Mouse (Mus musculus) left cerebral cortex, adult 2 months (tissue): Measurements from ENCODE around the gene Arpp21. TPM values are rescaled to one million over a fixed set of nuclear protein-coding genes. Genes with fewer than 3 reads are reported as not detected.
A peak's percentile ranks its signal among the peaks of the same experiment; 100 is the strongest.

ENCODE experiments used
- DNase-seq, 2 experiments: peaks; one replicate each; pipeline ENCODE4 v3.0.0; 2021 to 2022; ENCODE audit warnings: low spot score in 2 of 2, mixed read lengths in 1 of 2; ENCODE audit errors: extremely low spot score in 1 of 2
- H3K27ac ChIP-seq: fragments of 200-600 bp; 2 replicates; pipeline ENCODE4 v1.8.1; 2022
- H3K4me3 ChIP-seq: fragments of 200-600 bp; 2 replicates; pipeline ENCODE4 v1.8.1; 2022
- CTCF ChIP-seq: fragments of 200-600 bp; IDR thresholded peaks from 2 replicates; pipeline ENCODE4 v1.8.1; 2022; ENCODE audit warnings: antibody characterized with exemption, mild to moderate bottlenecking, moderate library complexity
- intact Hi-C: fragments of 180-260 bp; cut with DNase I; formaldehyde crosslinking; loops from one replicate; pipeline ENCODE4 v1.15.1; 2025
- total RNA-seq, 2 experiments: library from RNA; stranded (reverse); gene quantifications; 2 replicates each; pipeline ENCODE4 v1.2.3; 2021

Gene Arpp21
- total RNA-seq, 2 experiments from 2014 or later, result 762 to 763 TPM

DNA sequence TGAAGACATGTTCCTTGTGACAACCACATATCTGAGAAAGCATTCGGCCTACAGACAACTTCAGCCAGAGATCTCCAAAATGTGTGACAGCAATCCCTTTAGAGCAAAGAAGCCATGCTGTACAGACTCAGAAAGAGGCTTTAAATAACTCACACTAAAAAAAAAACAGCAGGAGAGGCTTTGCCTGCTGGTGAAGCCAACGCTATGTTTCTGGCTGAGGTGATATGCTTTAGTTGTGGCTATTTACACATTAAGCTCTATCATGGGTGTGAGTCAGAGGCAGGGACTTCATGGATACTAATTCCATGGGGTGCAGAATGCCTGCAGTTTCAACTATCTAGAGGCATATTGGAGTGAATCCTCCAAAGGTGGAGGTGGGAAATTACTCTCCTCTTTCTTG is 140.5 kb downstream of the Arpp21 start:
- DNase-seq, result no peak
- intact Hi-C loops, result no loop called here
- no peak for TF ChIP-seq CTCF
- Histone ChIP-seq H3K27ac (no peak overlapping the region; the same call in 1 of the 2 replicates), H3K4me3 (no peak overlapping the region)

DNA sequence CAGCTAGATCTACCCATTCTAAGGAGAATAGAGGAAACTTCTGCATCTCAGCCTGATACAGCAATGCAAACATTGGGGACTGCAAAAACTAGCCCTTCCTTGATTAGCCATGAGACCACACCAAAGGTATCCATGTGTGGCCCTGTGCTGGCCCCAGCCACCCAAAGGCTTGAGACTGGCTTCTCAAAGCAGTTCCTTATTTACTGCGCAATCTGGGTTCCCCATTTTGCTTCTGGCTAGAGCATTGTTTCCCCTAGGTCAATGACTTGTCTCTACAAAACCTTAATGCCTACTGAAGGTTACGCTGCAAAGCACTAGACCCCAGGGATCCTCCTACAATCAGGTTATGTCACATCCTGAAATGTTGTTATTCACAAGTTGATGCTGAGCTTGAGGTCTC is 156.8 kb downstream of the Arpp21 start:
- intact Hi-C loops, result no loop called here
- no peak for TF ChIP-seq CTCF

DNA sequence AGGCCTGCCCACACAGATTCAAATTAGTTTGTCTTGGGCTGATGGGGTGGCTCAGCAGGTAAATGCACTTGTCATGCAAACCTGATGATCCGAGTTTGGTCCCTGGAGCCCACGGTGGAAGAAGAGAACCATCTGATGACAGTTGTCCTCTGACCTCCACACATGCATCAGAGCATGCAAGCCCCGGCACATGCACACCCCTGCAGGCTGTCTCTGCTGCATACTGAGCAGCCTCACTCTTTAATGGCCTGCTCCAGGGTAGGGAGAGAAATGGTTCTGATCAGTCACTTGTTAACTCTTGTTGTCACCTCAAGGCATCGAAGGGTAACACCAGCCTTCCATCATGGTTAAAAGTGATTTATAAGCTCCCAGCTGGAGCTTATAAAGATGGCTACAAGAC is 157.3 kb downstream of the Arpp21 start:
- H3K27ac ChIP-seq, result no peak overlapping the region
- H3K4me3 ChIP-seq, result no peak overlapping the region
- intact Hi-C loops, result no loop called here
- no peak for DNase-seq
- no peak for TF ChIP-seq CTCF

More for the DNA sequence above, 156.8 kb downstream of the Arpp21 start:
- H3K27ac ChIP-seq, result no peak overlapping the region
- DNase-seq, result no peak
- no peak overlapping the region for H3K4me3 ChIP-seq

DNA sequence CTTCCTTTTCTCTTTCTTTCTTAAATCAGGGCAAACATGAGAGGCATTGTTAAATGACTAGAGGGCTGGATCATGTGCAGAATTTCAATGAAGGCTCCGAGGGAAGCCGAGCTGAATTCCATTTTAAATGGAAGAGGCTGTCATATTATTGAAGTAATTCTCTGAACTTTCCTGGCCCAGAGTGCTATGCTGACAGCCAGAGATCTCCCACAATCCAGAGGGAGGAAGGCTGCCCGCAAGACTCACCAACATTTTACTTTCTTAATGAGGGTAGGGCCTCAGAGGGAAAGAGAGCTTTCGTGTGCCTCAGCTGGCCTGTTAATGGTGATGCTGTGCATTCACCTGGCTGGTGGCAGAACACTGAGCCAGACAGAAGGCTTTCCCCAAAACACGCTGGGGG is 160.5 kb downstream of the Arpp21 start:
- no peak overlapping the region for H3K4me3 ChIP-seq
- TF ChIP-seq CTCF, result no peak
- DNase-seq, result no peak
- intact Hi-C loops, result no loop called here
- peak overlapping the region; percentile 22; the same call in 1 of the 2 replicates for H3K27ac ChIP-seq

DNA sequence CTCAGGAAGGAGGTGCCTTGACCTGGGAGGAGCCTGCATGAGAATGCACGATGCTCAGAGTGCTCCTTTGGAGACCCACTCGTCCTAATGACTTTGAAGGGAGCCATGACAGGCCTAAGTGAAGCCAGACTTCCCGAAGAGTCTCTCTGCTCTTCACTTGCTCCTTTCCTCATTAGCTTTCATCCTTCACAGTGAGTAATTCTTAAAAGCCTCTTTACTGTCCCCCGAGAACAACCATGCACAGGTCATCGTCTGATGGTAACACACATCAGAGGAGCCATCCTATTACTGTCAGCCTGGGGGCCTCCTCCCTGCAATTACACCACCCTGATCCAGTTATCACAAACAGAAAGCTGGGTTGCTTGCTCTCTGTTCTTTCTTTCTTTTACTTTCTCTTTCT is 160.9 kb downstream of the Arpp21 start:
- Histone ChIP-seq H3K4me3 (no peak overlapping the region), H3K27ac (peak overlapping the region; percentile 56)
- TF ChIP-seq CTCF, result no peak
- DNase-seq, result no peak
- intact Hi-C loops, result no loop called here

- intact Hi-C loops, result no loop called here
- Histone ChIP-seq H3K4me3 (no peak overlapping the region), H3K27ac (no peak overlapping the region)
- no peak for TF ChIP-seq CTCF
- no peak for DNase-seq
Observed at GRCm38 (mm10) chr9:112071368-112071767, 164.4 kb downstream of the Arpp21 start.

DNA sequence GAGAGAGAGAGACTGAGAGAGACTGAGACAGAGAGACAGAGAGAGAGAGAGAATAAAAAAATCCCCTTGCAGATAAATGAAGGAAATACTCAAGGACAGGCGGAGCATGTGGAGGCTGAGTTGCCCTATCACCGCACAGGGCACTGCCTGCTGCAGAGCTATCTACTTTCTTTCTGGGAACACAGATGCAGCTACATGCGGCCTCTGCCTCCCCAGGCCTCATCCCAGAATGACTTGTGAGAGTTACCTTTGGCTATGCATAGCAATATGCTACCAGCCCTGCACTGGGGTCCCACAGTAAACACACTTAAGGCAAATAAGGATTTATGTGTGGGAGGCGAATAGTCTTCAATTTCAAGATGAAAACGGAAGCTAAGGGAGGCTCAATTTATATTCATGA is 164.8 kb downstream of the Arpp21 start:
- Histone ChIP-seq H3K27ac (no peak overlapping the region), H3K4me3 (no peak overlapping the region)
- intact Hi-C loops, result no loop called here
- DNase-seq, result no peak
- TF ChIP-seq CTCF, result no peak

- no peak for TF ChIP-seq CTCF
- Histone ChIP-seq H3K4me3 (no peak overlapping the region), H3K27ac (peak overlapping the region; percentile 2; the same call in 1 of the 2 replicates)
- intact Hi-C loops, result no loop called here
- no peak for DNase-seq
Observed at GRCm38 (mm10) chr9:112068250-112068649, 167.5 kb downstream of the Arpp21 start.

DNA sequence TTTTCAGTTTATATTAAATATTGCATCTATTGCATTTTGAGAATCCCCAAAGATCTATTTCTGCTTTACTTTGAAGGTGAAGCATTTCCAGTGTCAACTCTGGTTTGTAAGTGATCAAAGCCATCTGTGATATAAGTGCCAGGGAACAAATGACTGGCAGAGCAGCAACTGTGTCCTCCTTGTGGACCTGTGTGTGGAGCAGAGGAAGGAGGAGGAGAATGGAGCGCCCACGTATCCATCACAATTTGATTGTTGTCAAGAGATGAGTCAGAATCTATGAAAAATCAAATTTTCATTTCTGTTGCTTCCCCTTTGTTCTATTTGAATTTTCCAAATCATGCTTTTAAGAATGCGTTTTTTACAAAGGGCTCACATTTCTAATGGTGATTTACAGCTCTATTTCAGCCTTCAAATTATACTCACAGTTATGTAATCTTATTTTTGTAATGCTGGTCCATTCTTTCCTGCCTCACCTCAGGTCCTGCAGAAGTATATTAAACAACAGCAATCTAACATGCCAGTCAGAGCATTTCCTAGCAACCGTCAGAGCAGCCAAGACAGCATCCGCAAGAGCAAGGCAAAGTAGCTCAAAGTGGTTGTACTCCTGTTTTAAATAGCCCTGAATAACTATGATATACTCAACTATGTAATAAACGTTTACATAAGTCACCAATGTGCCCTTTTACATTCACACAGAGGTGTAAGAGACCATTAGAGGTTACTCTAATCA is 174.9 kb downstream of the Arpp21 start:
- intact Hi-C loops, result no loop called here
- TF ChIP-seq CTCF, result no peak
- H3K4me3 ChIP-seq, result no peak overlapping the region
- no peak for DNase-seq
- H3K27ac ChIP-seq, result peak overlapping the region; percentile 47; the same call in 1 of the 2 replicates

DNA sequence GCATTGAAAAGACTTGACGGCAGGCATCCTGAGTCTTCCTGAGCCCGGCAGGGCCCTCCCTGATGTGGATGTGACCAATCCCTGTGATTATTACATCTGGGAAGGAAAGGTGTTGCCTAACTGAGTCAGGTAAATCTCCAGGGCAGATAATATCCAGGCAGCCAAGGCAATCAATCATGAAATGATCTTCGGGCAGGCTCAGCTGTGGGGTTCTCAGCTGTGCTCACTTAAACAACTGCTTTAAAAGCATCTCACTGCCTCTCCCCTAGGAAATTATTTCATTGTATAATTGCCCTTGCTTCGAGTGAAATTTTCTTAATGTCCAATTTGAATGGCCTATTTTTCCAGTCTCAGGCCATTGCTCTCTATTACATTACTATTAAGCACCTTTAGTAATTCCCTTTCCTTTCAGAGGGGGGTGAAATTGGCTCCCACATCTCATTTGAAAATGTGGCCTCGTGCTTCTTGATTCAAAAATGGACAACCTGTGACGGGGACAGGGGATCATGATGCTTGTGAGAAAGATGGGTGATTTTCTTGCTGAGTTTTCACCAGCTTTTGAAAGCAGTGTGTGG is 180.8 kb downstream of the Arpp21 start:
- Histone ChIP-seq H3K4me3 (no peak overlapping the region), H3K27ac (no peak overlapping the region)
- no peak for TF ChIP-seq CTCF
- intact Hi-C loops, result no loop called here
- DNase-seq, result no peak

GRCm38 (mm10) chr9:112047903-112048467 is 187.8 kb downstream of the Arpp21 start:
- Histone ChIP-seq H3K4me3 (no peak overlapping the region), H3K27ac (no peak overlapping the region)
- intact Hi-C loops, result loop anchor here (5.0 kb wide), 1 partner anchor 106 kb away; no protein-coding TSS in a partner anchor
- DNase-seq, result no peak
- no peak for TF ChIP-seq CTCF

DNA sequence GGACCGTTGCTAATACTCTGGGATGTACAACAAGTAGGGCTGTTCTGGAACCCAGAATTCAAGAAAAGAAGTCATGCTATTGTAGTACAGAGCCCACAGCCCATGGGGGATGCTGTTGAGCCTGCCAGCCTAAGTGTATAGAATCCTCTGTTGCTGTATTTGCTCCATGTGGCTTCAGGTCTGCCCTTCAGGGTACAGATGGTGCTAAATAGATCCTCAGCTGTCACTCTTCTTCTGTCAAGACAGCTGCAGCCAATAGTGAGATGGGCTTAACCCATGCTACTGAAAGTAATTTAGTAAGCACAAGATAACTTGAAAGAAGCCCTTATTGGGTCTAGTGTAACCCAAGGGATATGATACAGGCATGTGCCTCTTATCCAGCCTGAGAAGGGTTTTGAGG is 195.2 kb downstream of the Arpp21 start:
- no peak for DNase-seq
- TF ChIP-seq CTCF, result no peak
- intact Hi-C loops, result no loop called here
- Histone ChIP-seq H3K27ac (no peak overlapping the region), H3K4me3 (no peak overlapping the region)
